Mouse (Mus musculus) heart, embryonic 16.5 days (tissue): Measurements from ENCODE around the gene Scel. TPM values are rescaled to one million over a fixed set of nuclear protein-coding genes. Genes with fewer than 3 reads are reported as not detected.

Experiments
- ATAC-seq: fragments of 200-750 bp; cut with Nextera tagmentation; replicated peaks from 2 replicates; pipeline ENCODE4 v1.8.0; 2017; ENCODE audit warnings: moderate number of reproducible peaks; ENCODE audit not compliant: insufficient read depth, low FRiP score; ENCODE audit errors: extremely low read depth
- H3K27ac ChIP-seq: fragments of 300-500 bp; sonication (generic); 2 replicates; pipeline ENCODE4 v1.5.1; 2014; ENCODE audit warnings: mild to moderate bottlenecking, low read length, control low read depth, moderate library complexity
- H3K27me3 ChIP-seq: fragments of 300-500 bp; sonication (generic); 2 replicates; pipeline ENCODE4 v1.6.1; 2014; ENCODE audit warnings: low read length, mixed read lengths; ENCODE audit not compliant: control insufficient read depth, insufficient read depth
- H3K36me3 ChIP-seq: fragments of 300-500 bp; sonication (generic); 2 replicates; pipeline ENCODE4 v1.6.1; 2014; ENCODE audit not compliant: control insufficient read depth, insufficient read depth
- H3K4me1 ChIP-seq: fragments of 300-500 bp; sonication (generic); 2 replicates; pipeline ENCODE4 v1.6.1; 2014; ENCODE audit warnings: low read length, mixed read lengths; ENCODE audit not compliant: control insufficient read depth, insufficient read depth
- H3K4me2 ChIP-seq: fragments of 300-500 bp; sonication (generic); 2 replicates; pipeline ENCODE4 v1.6.1; 2014; ENCODE audit warnings: low read depth, mild to moderate bottlenecking, control low read depth, low read length
- H3K4me3 ChIP-seq: fragments of 300-500 bp; sonication (generic); 2 replicates; pipeline ENCODE4 v1.5.1; 2014; ENCODE audit warnings: mild to moderate bottlenecking, control low read depth, low read length
- H3K9ac ChIP-seq: fragments of 300-500 bp; sonication (generic); 2 replicates; pipeline ENCODE4 v1.6.1; 2014; ENCODE audit warnings: low read length, control low read depth
- H3K9me3 ChIP-seq: fragments of 300-500 bp; sonication (generic); replicated peaks from 2 replicates; pipeline ENCODE4 v1.6.1; 2016; ENCODE audit warnings: low read length; ENCODE audit not compliant: control insufficient read depth
- WGBS: fragments of 180-500 bp; shearing (Covaris S2); extraction: QIAGEN DNeasy Blood & Tissue Kit; methylation state at CpG from one replicate; pipeline ENCODE4 v1.1.7; 2014; 5-methylcytosine and 5-hydroxymethylcytosine counted together
- polyA plus RNA-seq: library from polyadenylated mRNA; unstranded; fragments of >200 nt; fragmentation: Nextera tagmentation; extraction: Ambion mirVana; gene quantifications from 2 replicates; pipeline ENCODE4 v1.2.1, GENCODE M21; 2015

The Scel gene
- polyA plus RNA-seq, 1 experiment from 2014 or later = 0.32 TPM

DNA sequence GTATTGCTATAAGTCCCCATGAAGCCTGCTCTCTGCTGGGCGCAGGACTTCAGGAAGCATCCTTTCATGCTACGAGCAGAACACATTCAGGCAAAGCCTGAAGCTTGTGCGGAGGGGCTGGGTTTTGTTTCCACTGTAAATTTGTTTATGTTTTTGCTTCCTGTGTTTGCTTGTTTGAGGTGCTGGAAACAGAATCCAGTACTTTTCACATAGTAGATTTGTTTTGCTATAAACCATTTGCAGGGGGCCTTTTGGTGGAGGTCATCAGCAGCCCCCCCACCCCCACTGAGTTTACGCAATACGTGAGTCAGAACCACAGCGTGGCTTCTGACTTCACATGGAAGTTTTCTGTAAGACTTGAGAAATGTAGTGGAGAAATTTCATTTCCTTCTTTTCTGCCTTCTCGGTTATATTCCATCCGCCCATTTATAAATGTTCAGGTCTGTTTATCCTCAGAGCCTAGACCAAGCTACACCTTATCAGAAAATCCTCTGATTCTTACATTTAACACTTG is 22.4 kb downstream of the Scel start:
- Histone ChIP-seq H3K4me2 (no peak overlapping the region), H3K9ac (no peak overlapping the region), H3K9me3 (no peaks in the 10 kb centered on the region), H3K4me3 (no peak overlapping the region), H3K27me3 (no peaks in the 10 kb centered on the region), H3K36me3 (no peaks in the 10 kb centered on the region), H3K27ac (no peak overlapping the region), H3K4me1 (no peaks in the 10 kb centered on the region)
- no peak for ATAC-seq
- WGBS = 78% methylated on average over 8 of the region's 8 CpGs

DNA sequence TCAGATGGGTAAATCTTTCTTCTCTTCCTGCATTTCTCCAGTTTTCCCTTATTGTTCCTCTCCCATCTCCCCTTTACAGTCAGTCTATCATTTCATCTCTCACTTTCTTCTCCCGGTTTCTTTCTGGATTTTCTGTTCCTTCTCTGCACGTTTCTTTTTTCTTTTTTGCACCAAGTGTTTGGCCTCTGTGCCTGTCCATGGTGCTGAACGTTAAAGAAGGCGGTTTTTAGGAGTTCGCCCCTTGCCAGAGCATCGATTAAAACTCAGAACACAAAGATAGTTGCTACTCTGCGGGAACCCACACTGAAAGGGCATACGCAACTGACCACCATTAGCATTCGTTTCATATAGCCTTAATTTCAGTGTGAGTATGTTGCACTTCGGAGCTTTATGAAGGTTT is 23.2 kb downstream of the Scel start:
- no peaks in the 10 kb centered on the region for H3K36me3 ChIP-seq
- H3K27ac ChIP-seq = no peak overlapping the region
- no peak overlapping the region for H3K4me3 ChIP-seq
- H3K27me3 ChIP-seq = no peaks in the 10 kb centered on the region
- H3K9me3 ChIP-seq = no peaks in the 10 kb centered on the region
- no peak overlapping the region for H3K9ac ChIP-seq
- no peaks in the 10 kb centered on the region for H3K4me1 ChIP-seq
- WGBS = 31% methylated on average over 10 of the region's 10 CpGs
- no peak for ATAC-seq
- H3K4me2 ChIP-seq = no peak overlapping the region

DNA sequence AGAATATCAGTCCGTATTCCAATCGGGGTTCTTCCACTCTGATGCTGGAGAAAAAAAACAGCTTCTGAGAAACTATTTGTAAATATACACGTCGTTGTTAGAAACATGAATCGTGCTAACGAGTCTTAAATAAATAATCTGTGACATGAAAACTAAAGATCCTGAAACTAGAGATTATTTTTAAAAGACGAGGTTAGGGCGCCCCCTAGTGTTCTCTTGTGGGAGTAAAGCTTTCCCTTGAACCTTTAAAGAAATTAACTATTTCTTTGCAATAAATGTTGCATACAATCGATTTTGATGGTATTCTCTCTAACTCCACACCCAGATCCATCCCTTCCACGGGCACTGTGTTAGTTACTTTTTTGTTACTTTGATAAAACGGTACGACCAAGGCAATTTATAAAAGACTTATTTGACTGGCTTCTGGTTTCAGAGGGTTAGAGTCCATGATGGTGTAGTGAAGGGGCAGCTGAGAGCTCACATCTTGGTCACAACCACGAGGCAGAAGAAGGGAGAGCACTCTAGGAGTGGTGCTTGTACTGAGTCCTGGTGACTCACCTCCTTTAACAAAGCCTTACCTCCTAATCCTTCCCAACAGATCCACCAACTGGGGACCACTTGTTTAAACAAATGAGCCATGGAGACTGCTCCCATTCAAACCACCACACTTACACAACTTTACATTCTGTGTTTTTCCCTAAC is 24.4 kb downstream of the Scel start:
- no peak for ATAC-seq
- no peak overlapping the region for H3K4me2 ChIP-seq
- no peak overlapping the region for H3K27ac ChIP-seq
- no peak overlapping the region for H3K9ac ChIP-seq
- no peaks in the 10 kb centered on the region for H3K9me3 ChIP-seq
- no peaks in the 10 kb centered on the region for H3K36me3 ChIP-seq
- no peak overlapping the region for H3K4me3 ChIP-seq
- H3K27me3 ChIP-seq = no peaks in the 10 kb centered on the region
- 15% methylated on average over 13 of the region's 13 CpGs for WGBS
- no peaks in the 10 kb centered on the region for H3K4me1 ChIP-seq

- WGBS = 53% methylated on average over 4 of the region's 4 CpGs
- H3K4me3 ChIP-seq = no peak overlapping the region
- H3K9ac ChIP-seq = no peak overlapping the region
- no peaks in the 10 kb centered on the region for H3K9me3 ChIP-seq
- H3K4me1 ChIP-seq = no peaks in the 10 kb centered on the region
- ATAC-seq = no peak
- no peak overlapping the region for H3K4me2 ChIP-seq
- no peaks in the 10 kb centered on the region for H3K27me3 ChIP-seq
- H3K36me3 ChIP-seq = no peaks in the 10 kb centered on the region
- H3K27ac ChIP-seq = no peak overlapping the region
Observed at GRCm38 (mm10) chr14:103539796-103540195, 26.7 kb downstream of the Scel start.

- ATAC-seq = no peak
- H3K9me3 ChIP-seq = no peaks in the 10 kb centered on the region
- 59% methylated on average over 5 of the region's 5 CpGs for WGBS
Observed at GRCm38 (mm10) chr14:103541679-103542078, 28.5 kb downstream of the Scel start.

DNA sequence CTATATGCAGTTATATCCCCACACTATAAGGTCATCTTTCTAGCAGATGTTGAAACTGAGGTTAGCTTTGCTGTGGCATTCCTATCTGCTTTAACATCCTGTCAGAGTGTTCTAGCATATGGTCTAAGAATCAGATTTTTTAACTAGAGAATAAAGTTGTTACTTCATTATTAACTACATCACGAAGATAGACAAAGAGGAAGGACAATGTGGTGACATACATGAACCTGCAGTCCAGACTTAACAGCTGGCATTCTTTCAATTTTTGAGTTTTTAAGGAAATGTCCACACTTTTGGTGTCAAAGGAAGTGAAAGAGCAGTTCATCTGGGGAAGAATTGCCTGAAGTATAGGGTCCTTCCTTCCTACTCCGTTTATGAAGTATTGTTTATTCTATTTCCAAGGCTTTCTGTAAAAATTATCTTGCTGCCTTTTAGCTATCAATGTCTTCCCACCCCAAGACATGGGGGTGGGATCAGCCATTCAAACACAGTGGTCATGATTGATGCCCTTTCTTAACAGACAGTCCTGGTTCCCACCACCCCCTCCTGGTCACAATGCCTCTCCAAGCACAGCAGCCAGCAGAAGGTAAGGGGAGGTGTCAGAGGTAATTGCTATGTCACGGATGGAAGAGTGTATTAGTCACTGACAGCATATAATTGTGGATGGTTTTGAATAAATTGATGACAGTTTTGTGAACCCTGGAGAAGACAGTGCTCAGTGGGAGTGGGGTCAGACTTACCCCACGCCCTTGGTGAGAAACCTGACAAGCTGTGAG is 30.4 kb downstream of the Scel start:
- Histone ChIP-seq H3K4me3 (no peak overlapping the region), H3K36me3 (no peaks in the 10 kb centered on the region), H3K27ac (no peak overlapping the region), H3K9ac (no peak overlapping the region), H3K9me3 (no peaks in the 10 kb centered on the region), H3K4me2 (no peak overlapping the region), H3K4me1 (no peaks in the 10 kb centered on the region), H3K27me3 (no peaks in the 10 kb centered on the region)
- no peak for ATAC-seq
- WGBS = 48% methylated on average over 4 of the region's 4 CpGs

More at GRCm38 (mm10) chr14:103541679-103542078, 28.5 kb downstream of the Scel start:
- Histone ChIP-seq H3K9ac (no peak overlapping the region), H3K4me1 (no peaks in the 10 kb centered on the region), H3K4me2 (no peak overlapping the region), H3K27ac (no peak overlapping the region), H3K4me3 (no peak overlapping the region), H3K27me3 (no peaks in the 10 kb centered on the region), H3K36me3 (no peaks in the 10 kb centered on the region)

- no peaks in the 10 kb centered on the region for H3K36me3 ChIP-seq
- no peaks in the 10 kb centered on the region for H3K9me3 ChIP-seq
- ATAC-seq = no peak
- no peak overlapping the region for H3K4me2 ChIP-seq
- H3K4me1 ChIP-seq = no peaks in the 10 kb centered on the region
- no peaks in the 10 kb centered on the region for H3K27me3 ChIP-seq
- H3K27ac ChIP-seq = no peak overlapping the region
- H3K4me3 ChIP-seq = no peak overlapping the region
- WGBS = 52% methylated on average over 8 of the region's 8 CpGs
- no peak overlapping the region for H3K9ac ChIP-seq
Observed at GRCm38 (mm10) chr14:103545734-103546133, 32.6 kb downstream of the Scel start.

GRCm38 (mm10) chr14:103546246-103546645 is 33.1 kb downstream of the Scel start:
- Histone ChIP-seq H3K9me3 (no peaks in the 10 kb centered on the region), H3K4me2 (no peak overlapping the region), H3K27me3 (no peaks in the 10 kb centered on the region), H3K27ac (no peak overlapping the region), H3K4me1 (no peaks in the 10 kb centered on the region), H3K9ac (no peak overlapping the region), H3K36me3 (no peaks in the 10 kb centered on the region), H3K4me3 (no peak overlapping the region)
- no peak for ATAC-seq
- WGBS = 76% methylated on average over 12 of the region's 12 CpGs

- ATAC-seq = no peak
- Histone ChIP-seq H3K9me3 (no peaks in the 10 kb centered on the region), H3K4me3 (no peak overlapping the region), H3K4me1 (no peaks in the 10 kb centered on the region), H3K36me3 (no peaks in the 10 kb centered on the region), H3K9ac (no peak overlapping the region), H3K4me2 (no peak overlapping the region), H3K27ac (no peak overlapping the region), H3K27me3 (no peaks in the 10 kb centered on the region)
- 70% methylated on average over 6 of the region's 6 CpGs for WGBS
Observed at GRCm38 (mm10) chr14:103548220-103548619, 35.1 kb downstream of the Scel start.
